Mouse (Mus musculus) R1 (cell line): ENCODE data around the gene Grik4.
A peak's percentile ranks its signal among the peaks of the same experiment; 100 is the strongest.
"Not testable (repeated sequence)": the region's sequence is repeated elsewhere in the genome, so short reads cannot be mapped to it uniquely, and the experiment has no call there.

ENCODE experiments used
- DNase-seq: peaks from one replicate; pipeline ENCODE4 v3.0.0-alpha.2; 2018; ENCODE audit warnings: low read depth, low spot score

Gene Grik4

DNA sequence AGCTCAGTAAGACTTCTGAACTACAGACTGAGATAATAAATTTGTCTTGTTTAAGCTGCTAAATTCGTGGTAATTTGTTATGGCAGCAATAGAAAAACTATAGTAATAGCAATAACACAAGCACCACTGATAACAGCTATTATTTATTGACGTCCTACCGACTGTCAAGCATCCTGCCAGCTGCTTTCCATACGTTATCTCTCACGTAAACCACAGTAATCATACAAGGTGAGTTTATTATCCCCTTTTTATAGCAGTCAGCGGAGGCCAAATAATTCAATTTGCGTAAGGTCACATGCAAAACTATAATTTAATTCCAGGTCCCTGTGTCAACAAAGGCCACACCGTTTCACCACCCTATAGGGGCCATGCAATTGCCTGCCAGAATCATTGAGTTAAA is 147.0 kb downstream of the Grik4 start:
- no peak for DNase-seq

DNA sequence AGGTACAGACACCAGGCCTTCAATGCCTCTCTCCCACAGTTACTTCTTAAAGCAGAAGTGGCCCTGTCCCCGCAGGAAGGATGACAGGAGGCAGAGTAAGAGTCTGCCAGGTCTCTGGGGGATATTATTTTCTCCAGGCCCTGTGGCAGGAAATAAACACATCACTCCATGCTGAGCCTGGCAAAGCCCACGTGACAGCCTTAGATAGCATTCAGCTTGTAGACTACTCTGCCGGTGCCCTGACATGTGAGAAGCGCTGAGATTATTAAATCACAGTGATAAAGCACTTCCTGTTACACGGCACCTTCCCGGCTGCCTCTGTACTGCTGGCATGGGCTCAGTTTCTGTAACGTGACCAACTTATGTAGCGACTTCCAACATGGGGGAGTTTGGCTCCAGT is 148.4 kb downstream of the Grik4 start:
- DNase-seq: no peak

DNA sequence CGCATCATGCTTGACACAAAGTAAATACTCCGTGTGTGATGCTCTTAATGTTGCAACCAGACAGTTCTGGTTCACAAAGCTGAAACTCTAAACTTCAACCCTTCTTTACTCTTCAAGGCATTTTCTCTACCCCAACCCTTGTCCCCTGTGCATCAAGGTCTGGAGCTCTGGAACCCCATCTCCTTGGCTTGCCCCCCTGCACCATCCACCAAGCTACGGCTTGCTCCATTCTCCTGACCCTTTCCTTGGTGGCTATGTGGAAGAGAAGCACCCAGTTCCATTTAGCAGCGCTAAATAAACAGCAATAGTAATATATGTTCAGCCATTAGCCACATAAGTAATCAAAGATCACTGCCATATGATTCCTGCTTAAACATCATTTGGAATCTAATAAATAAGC is 150.3 kb downstream of the Grik4 start:
- no peak for DNase-seq

DNA sequence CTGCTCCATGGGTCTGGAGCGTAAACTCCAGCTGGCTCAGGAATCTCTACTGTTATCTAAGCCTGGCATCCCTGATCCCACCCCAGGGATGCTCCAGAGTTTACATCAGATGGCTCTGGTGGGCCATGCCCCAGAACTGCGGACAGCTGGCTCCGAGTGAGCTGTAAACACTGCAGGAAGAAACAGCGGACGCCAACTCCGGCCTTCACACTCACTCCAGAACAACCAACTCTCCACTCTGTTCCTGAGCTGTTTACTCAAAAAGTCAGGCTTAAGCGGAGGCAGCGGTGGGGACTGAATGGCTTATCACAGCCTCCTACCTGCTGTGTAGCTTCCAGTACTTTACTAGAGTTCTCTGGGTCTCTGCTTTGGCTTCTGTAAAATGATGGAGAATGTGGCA is 150.7 kb downstream of the Grik4 start:
- DNase-seq: no peak

DNA sequence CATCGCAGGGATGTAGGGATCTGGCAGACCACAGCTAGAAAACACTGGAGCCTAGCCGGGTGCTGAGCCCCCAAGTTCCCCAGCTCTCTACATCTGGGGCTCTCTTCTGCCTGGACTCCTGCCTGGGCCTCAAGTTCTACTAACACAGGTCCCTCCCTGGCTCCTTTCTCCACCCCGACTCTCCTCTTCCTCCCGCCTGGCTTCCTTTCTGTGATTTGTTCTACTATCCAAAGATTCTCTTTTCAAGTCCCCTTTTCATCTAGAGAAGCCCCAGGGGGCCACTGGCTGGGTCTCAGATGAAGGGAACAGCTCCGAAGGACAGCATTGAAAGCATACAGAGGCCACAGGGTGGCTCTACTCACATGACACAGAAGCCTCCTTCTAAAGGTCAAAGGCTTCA is 151.9 kb downstream of the Grik4 start:
- DNase-seq: peak; percentile 10

DNA sequence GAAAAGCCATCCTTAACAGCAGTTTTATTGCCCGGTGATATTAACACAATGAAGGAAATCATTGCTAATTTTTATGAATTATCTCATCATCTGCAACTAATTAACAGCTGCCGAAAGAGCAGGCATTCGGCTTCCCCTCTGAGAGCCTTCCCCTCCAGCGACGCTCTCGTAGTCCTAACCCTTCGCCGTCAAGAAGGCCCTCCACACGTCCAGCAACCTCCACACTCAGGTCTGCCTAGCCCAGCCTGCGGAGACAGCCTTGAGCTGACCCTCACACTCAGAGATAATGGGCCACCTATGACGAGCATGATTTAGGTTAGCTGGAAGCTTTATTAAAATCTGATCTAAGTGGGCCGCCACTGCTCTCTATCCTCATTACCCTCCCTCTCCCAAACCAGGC is 152.5 kb downstream of the Grik4 start:
- no peak for DNase-seq

DNA sequence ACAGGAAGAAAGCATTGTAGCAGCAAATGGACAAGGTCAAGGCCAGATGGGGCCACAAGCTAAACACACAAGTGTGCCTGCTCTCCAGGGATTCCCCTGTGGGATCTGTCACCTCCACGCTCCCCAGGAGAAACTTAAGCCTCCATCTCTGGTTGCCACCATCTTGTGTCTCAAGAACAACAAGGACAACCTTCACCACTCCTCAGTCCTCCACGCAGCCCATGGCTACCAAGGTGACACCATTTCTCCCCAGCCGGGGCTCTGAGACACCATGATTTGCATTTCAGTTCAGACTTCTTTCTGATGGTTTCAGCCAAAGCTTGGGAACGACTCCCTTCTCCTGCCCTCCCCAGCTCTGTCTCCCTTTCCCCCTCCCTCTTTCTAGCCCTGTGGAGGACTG is 152.9 kb downstream of the Grik4 start:
- no peak for DNase-seq

DNA sequence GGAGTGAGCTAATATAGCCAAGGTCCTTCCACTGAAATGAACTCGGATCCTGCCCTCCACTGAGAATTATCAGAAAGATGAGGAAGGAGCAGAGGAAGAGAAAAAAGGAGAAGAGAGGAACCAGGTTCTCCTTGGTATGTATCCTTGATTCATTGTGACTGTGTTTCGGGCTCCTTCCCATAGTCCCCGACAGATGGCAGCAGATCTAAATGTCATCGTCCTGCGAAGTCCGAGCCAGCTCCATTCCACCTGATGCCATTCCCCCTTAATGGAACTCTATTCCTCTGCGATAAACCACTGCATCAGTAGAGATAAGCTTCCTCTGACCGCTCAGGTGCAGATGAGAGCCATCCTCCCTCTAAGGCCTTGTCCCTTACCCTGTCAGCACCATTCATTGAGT is 155.8 kb downstream of the Grik4 start:
- DNase-seq: peak; percentile 72

DNA sequence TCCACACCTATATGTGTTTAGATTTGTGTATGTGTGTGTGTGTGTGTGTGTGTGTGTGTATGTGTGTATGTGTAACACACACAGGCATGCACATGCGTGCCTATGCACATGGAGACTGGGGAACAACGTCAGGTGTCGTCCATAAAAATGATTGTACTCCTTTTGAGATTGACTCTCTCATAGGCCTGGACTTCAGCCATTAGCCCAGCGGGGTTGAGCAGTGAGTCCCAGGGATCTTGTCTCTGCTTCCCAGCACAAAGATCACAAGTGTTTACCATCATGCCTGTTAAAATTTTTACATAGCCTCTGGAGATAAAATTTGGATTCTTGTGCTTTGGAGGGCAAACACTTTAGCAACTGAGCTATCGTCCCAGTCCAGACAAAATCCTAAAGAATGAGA is 157.4 kb downstream of the Grik4 start:
- DNase-seq: no peak

DNA sequence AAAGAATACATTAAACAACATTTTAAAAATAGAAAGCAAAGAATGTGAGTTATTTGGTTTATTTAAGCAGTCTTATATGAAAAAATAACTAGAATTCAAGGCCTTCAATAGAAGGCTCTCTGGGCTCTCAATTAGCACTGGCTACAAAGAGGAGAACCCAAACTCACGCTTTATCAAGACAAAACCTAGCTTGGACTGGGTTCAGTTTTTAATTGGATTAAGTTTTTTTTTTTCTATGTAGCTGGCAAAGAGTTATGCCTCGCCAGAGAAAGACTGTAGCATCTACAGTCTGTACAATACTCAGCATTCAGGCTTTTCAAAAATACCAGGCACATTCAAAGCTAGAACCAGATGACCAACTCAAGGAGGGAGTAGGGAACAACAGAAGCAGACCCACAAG is 158.0 kb downstream of the Grik4 start:
- no peak for DNase-seq

DNA sequence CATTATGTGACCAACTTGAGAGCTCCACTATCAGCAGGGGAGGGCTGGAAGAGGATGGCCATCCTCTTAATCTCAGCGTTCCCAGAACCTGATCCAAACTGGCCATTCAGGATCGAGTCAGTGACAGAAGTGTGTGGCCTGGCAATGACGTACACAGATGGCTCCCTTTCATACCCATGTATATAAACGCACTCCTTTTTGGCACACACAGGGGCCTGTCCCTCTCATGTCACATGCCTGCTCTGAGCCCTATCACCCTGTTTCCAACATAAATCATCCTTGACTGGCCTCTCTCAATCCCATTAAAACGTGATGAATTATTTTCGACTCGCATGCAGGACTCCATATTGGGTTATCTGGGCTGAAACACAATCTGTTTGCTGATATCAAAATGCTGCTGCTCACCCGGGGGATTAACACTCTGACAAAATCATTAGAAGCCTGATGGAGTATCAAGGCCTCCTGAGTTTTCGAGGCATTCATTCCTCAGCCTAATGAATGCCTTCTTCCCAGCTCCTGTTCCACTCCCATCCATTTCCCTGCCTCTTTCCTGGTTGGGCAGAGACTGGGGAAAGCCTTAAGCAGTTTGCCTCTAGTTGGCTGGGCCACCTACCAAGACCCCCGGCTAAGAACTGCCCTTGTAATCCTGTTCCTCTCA is 159.0 kb downstream of the Grik4 start:
- no peak for DNase-seq

DNA sequence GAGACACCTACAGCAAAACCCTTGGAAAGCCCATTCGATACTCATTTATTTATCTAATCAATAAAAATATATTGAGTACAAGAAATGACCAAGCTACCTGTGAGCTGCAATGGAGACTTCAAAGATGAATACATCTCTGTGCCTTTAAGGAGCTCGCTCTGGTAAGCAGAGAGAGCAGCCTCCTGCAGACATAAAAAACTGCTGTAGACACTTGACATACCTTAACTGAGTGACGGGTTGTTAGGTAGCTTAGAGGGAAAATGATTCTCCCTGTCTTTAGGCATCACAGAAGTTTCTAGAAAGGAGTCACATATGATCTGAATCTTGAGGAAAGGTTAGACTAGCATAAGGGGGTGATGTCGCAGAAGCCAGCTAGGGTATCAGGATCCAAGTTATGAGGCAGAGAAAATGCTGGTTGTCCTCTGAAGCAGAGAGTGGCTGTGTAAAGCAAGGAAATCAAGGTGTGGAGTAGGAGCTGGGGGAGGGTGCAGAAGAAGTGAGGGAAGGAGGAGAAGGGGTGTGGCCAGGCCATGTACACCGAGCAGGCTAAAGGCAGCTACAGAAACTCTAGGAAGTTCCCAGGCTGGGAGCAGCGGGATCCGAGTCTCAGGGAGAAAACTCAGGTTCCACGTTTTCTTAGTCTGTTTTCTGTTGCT is 160.9 kb downstream of the Grik4 start:
- DNase-seq: peak; percentile 37

DNA sequence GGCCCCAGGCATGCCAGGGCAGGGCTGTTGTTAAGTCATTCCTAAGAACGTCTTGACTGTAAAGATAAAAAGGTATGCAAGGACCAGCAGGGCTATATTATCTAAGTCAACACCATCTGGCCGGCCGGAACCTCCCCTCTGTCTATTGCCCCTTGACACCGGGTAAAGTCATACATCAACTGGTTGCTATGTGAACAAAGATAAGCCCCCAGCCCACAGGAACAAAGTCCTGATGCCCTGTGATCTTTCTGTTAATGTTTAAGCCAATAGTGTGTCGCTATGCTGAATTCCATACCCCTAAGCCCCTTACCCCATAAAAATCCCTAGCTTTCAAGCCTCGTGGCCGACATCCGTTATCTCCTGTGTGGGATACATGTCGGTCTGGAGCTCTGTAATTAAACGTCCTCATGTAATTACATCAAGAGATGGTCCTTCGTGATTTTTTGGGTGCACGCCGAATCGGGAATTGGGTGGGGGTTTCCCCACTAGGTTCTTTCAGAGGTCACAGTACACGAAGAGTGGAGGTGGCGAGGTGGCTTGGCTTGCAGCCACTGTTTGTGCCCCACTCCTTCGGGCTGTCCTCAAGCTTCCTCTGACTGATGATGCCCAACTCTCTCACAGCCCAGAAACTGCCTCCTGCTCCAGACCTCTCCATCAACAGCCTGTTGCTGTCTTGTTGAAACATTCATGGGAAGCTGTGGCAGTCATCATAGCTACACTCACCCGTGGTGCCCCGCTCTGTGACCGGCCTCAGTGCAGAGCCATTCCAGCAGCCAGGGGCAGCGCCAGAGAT is 165.6 kb downstream of the Grik4 start:
- DNase-seq: not testable (repeated sequence)

DNA sequence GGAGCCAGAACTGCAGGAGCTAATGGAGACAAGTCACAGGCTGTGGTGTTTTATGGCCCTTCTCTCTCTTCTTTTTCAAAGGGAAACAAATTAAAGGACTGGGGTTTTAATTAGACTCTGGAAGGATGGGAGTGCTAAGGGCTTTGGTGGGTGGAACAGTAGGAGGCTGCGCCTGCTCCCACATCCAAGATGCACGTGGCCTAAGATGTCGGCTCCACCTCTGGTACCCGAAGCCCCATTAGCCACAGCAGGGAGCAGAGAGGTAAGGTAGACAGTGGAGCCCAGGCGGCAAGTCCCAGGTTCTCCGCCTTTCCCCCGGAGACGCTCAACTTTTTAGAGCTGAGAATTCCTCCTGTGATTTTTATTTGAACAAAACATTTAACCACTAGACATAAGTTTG is 166.4 kb downstream of the Grik4 start:
- no peak for DNase-seq

DNA sequence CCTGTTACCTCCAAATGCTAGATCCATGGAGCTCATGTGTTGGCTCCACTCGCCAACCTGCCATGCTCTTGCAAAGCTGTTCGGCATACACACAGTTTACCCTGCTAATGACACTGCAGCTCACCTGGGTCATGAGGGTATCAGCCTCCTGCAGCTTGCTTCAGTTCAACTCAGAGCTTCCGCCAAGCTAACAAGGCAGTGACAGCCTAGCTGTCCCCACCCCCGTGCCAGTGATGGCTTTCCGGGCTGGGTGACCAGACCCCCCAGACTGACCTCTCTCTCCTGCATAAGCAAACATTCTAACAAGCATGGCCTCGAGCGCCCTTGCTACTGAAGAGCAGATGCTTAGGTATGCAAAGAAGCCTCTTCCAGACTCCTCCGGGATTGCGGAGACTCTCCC is 167.5 kb downstream of the Grik4 start:
- DNase-seq: no peak

DNA sequence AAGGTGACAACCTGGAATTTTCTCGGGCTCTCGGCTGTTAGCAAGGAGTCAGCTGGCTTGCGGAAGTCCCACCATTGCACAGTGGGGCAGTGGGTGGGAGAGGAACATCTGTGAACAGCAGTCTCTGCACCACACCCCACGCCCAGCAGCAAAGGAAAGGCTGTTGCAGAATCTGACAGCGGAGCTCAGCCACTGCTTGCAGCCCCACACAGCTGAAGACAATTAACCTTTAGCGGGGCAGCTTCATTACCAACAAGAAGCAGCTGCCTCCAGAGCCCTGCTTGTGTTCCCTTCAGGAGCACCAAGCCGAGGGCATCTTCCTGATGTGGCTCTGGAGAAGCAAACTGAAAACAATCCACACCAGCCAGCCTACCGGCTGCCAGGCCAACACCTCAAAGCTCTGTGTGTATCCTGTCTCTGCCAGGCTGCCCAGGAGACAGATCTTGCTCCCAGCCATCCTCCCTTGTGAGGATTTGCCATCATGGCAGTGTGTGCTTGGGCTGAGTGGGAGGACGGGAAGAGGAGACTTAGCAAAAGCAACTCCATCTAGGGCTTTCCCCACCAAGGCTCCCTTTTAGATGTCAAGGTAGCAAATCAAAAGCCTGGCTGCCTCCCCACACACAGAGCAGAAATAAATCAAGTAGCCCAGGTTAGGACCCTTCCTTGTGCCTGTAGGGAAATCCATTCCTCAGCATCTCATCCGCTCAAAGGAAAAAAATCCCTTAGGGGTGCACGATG is 179.3 kb downstream of the Grik4 start:
- DNase-seq: no peak

DNA sequence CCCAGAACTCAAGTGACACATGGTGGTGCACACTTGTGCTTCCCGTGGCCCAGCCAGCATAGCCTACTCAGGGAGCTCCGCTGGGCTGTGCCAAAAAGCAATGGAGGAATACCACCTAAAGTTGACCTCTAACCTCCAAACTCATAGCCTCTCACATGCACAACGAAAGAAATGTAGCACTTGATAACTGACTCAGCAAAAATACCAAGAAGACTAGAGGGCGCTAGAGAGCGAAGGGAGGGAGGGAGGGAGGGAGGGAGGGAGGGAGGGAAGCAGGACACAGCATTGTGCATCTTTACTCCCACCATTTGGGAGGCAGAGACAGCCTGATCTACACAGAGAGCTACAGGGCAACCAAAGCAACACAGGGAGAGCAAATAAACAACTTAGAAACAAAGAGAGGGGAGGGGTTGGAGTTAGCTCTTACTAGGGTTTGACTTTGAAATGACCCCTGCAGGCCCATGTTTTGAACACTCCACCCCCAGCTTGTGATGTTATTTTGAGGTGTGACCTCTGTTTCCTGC is 185.5 kb downstream of the Grik4 start:
- peak; percentile 73 for DNase-seq

DNA sequence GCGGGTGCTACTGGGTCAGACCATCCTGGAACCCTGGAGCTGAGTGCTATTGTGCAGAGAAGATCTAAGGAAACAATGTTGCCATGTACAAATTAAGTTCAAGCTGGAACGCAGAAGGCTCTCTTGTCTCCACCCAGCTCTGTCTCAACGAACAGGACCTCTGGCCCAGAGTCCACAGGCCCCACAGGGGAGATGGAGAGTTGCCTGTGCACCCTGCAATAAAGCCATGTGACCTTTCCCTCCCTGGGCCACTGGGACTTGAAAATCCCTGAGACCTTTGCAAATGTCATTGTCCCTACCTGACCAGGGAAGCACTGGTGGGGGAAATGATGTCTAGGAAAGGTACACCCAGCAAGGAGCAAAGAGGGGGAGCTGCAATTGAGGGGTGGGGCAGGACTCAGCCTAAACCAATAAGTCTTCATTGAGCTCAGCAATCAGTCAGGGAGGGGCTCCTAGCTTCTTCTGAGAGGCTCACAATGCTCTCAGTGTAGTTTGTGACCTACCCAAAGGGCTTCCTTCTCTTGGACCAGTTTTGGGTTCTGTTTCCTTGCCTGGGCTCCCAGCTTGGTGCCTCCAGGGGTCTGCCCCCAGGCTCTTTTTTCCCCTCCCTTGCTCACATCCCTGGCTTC is 187.2 kb downstream of the Grik4 start:
- no peak for DNase-seq

DNA sequence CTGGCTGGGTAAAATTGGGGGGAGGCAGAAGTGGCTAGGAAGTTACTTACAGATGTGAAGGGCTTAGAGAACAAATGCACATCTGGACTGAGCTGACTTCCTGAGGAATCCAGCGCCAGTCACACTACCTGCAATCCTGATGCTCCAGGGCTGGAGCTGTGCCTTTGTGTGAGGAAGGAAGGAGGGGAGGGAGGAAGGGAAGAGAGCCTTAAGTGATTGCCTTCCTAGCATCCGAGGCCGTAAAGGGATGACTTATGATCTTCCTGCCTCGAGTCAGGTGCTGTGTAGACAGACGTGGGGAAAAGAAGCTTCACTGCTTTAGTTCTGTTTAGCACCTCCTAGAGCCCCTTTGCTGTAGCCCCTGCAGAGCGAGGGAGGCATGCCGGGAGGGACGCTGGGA is 189.6 kb downstream of the Grik4 start:
- DNase-seq: no peak

DNA sequence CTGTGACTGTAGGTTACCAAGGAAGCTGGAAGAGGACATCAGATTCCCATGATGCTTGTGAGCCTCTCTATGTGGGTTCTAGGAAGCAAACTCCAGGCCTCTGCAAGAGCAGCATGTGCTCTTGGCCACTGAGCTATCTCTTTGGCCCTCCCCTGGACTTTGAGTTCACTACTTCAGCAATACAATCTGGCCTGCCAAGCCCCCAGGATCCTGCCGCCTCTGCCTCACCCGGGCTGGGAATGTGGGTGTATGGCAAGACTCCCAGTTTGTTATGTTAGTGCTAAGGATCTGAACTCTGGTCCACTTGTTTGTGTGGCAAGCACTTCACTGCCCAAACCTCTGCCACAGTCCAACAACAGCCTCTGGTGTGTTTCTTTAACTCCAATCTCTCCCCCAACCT is 193.1 kb downstream of the Grik4 start:
- DNase-seq: no peak

DNA sequence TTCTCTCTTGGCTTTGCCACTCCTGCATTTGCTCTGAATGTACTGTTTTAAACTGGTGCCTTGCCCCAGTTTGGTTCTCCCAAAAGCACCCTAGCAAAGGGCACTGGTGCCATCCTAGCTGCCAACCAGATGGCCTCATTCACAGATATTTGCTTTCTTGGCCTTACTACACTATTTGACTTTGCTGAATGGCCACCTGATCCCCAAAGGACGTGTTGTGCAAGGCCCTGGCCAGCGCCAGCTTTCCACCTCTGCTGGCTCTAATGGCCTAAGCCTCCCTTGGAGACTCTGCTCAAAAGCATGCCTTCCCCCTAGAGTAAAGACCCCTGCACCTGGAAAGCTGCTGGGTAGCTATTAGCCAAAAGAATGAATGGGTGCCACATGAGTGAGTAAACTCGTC is 194.1 kb downstream of the Grik4 start:
- no peak for DNase-seq

DNA sequence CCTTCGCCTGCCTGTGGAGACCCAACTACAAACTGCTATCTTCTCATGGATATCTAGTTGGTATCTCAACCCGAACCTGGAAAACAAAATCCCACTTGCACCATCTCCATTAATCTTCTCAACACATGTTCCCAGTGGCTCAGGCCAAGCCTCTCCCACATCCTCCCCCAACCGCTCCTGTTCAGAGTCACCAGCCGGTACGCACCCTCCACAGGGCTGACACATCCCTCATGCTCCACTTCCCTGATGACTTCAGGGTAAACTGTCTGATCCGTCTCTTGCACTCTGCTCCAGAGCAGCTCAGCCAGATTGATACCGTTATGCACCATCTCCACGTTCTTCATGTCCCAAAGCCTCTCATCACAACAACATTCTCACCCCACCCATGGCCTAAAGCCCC is 198.3 kb downstream of the Grik4 start:
- no peak for DNase-seq
